Mouse (Mus musculus): ENCODE results near the gene Lima1.

DNA sequence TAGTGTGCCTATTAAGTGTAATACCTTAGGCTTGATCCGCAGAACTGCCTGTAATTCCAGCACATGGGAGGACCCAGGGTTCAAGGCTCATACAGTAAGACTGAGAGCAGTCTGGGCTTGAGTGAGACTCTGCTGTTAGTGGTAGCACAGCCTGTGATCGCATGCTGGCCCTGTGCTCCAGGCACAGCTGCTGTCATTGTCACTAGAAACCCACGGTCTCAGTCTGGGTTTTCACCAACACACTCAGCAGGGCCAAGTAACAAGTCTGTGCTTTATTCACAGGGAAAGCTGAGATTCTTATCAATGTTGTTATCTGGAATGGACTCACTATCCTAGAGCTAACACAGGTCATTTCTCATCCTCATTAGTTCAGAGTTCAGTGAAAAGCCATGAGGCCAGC lies 121.1 kb downstream of the Lima1 start:
- no peak for TF ChIP-seq ZNF384 (IDR thresholded peaks at IDR 0.05; ENCODE audit: low read depth, low read length)
- TF ChIP-seq CHD2 (IDR thresholded peaks at IDR 0.05; ENCODE audit: low read depth, low read length) = no peak
